24 mouse cellular contexts compared by ENCODE assay signal in genomic region chr4:56264626-56265025, GRCm38 (mm10).
DNase-seq lines count a peak whose midpoint lies in the region; ATAC-seq and TF ChIP-seq lines count a peak whose summit lies in the region.
"Had no signal": no experiment of that assay in that cellular context is flagged by ENCODE, and none has a peak within 500 bp of the region (broad histone marks: within the 10 kb centered on the region; RNA-seq: fewer than 3 reads in every experiment).

No protein-coding gene starts in this region.

- no peak overlapping the region for H3K9ac ChIP-seq in heart, embryonic 13.5 days
- no peak overlapping the region for H3K9ac ChIP-seq in limb, embryonic 15.5 days
- no peak overlapping the region for H3K9ac ChIP-seq in forebrain, embryonic 12.5 days
- H3K9ac ChIP-seq: hindbrain, embryonic 12.5 days; liver, postnatal 0 days; midbrain, embryonic 12.5 days had no signal

- DNase-seq in heart, postnatal 25 days (ENCODE audit: low spot score), result no peak
- DNase-seq in kidney, postnatal 14 days, result peak; percentile 12
- no peak for DNase-seq in kidney, adult 2 months
- peak; percentile 47 to 66 for DNase-seq in gastrocnemius, adult 8-10 months (ENCODE audit: low spot score in 2 of 2)
- DNase-seq: adrenal gland, adult 8-10 months; B cell, adult 2 months; cerebellum, adult 11-12 months; cerebellum, postnatal 10 days; kidney, adult 8-10 months; layer of hippocampus, adult 9-11 months; liver, postnatal 0 days; lung, postnatal 10 days; thymus, adult 2 months had no signal

- no peak for ATAC-seq in heart, embryonic 13.5 days (ENCODE audit: extremely low read depth, insufficient number of reproducible peaks, low FRiP score, low TSS enrichment)
- ATAC-seq in limb, embryonic 15.5 days (ENCODE audit: insufficient number of reproducible peaks, low FRiP score, low TSS enrichment, low read depth), result no peak
- ATAC-seq in forebrain, embryonic 12.5 days (ENCODE audit: low FRiP score), result no peak
- ATAC-seq: forebrain, embryonic 16.5 days; liver, postnatal 0 days; Patski had no signal

- no peak for TF ChIP-seq CTCF in kidney, adult 2 months (conservative IDR thresholded peaks at IDR 0.05; ENCODE audit: insufficient read depth, insufficient read length, low read depth, low read length)

- H3K36me3 ChIP-seq in heart, embryonic 13.5 days, result no peaks in the 10 kb centered on the region
- no peaks in the 10 kb centered on the region for H3K36me3 ChIP-seq in kidney, adult 2 months (ENCODE audit: control insufficient read depth, insufficient read depth, low read length)
- H3K36me3 ChIP-seq in limb, embryonic 15.5 days, result no peaks in the 10 kb centered on the region
- no peaks in the 10 kb centered on the region for H3K36me3 ChIP-seq in forebrain, embryonic 12.5 days (replicated peaks)
- H3K36me3 ChIP-seq: embryonic facial prominence, embryonic 10.5 days; G1E; hindbrain, embryonic 12.5 days; midbrain, embryonic 12.5 days had no signal

- WGBS in heart, embryonic 13.5 days, result 70% methylated on average over 4 of the region's 4 CpGs
- WGBS in kidney, adult 2 months, result 38% methylated on average over 4 of the region's 4 CpGs
- 33% methylated on average over 4 of the region's 4 CpGs for whole genome bisulfite sequencing in limb, embryonic 15.5 days
- WGBS in forebrain, embryonic 12.5 days, result 91% methylated on average over 4 of the region's 4 CpGs

- intact Hi-C loops in heart, postnatal 25 days (cut with DNase I), result no loop called here

- H3K4me3 ChIP-seq in heart, embryonic 13.5 days, result no peak overlapping the region
- no peak overlapping the region for H3K4me3 ChIP-seq in kidney, adult 2 months (ENCODE audit: insufficient read depth, low read depth, low read length)
- no peak overlapping the region for H3K4me3 ChIP-seq in limb, embryonic 15.5 days
- H3K4me3 ChIP-seq in forebrain, embryonic 12.5 days (replicated peaks), result no peak overlapping the region
- H3K4me3 ChIP-seq: embryonic facial prominence, embryonic 10.5 days; hindbrain, embryonic 12.5 days; midbrain, embryonic 12.5 days had no signal

- no peaks in the 10 kb centered on the region for H3K9me3 ChIP-seq in heart, embryonic 13.5 days
- no peaks in the 10 kb centered on the region for H3K9me3 ChIP-seq in limb, embryonic 15.5 days
- no peaks in the 10 kb centered on the region for H3K9me3 ChIP-seq in forebrain, embryonic 12.5 days
- H3K9me3 ChIP-seq: embryonic facial prominence, embryonic 10.5 days; G1E; hindbrain, embryonic 12.5 days; midbrain, embryonic 12.5 days had no signal

- H3K27ac ChIP-seq in heart, embryonic 13.5 days (replicated peaks), result peak overlapping the region; percentile 26
- no peak overlapping the region for H3K27ac ChIP-seq in kidney, adult 2 months (ENCODE audit: insufficient read depth, low read depth, low read length)
- H3K27ac ChIP-seq in limb, embryonic 15.5 days, result 0 out of 2 replicates have a peak overlapping the region, but pooled peaks have one; percentile 19
- H3K27ac ChIP-seq in forebrain, embryonic 12.5 days, result no peak overlapping the region
- H3K27ac ChIP-seq: embryonic facial prominence, embryonic 10.5 days; hindbrain, embryonic 12.5 days; midbrain, embryonic 12.5 days; stomach, postnatal 0 days had no signal

- no peak overlapping the region for H3K4me2 ChIP-seq in heart, embryonic 13.5 days
- no peak overlapping the region for H3K4me2 ChIP-seq in limb, embryonic 15.5 days
- H3K4me2 ChIP-seq in forebrain, embryonic 12.5 days, result no peak overlapping the region
- H3K4me2 ChIP-seq: hindbrain, embryonic 12.5 days; midbrain, embryonic 12.5 days had no signal

- TF ChIP-seq POLR2A in kidney, adult 2 months (IDR thresholded peaks at IDR 0.05; ENCODE audit: low read depth, low read length), result no peak

- H3K27me3 ChIP-seq in heart, embryonic 13.5 days (replicated peaks), result no peaks in the 10 kb centered on the region
- no peaks in the 10 kb centered on the region for H3K27me3 ChIP-seq in kidney, adult 2 months (replicated peaks; ENCODE audit: control insufficient read depth, insufficient read depth, low read length)
- H3K27me3 ChIP-seq in limb, embryonic 15.5 days, result 0 out of 2 replicates have a peak, but pooled peaks cover 3% of the 10 kb centered on the region
- no peaks in the 10 kb centered on the region for H3K27me3 ChIP-seq in forebrain, embryonic 12.5 days
- H3K27me3 ChIP-seq: CH12.LX; hindbrain, embryonic 12.5 days; midbrain, embryonic 12.5 days; Patski had no signal

- peaks cover 21% of the 10 kb centered on the region for H3K4me1 ChIP-seq in heart, embryonic 13.5 days
- no peaks in the 10 kb centered on the region for H3K4me1 ChIP-seq in kidney, adult 2 months (ENCODE audit: control insufficient read depth, insufficient read depth, low read length)
- H3K4me1 ChIP-seq in limb, embryonic 15.5 days, result peaks cover 9% of the 10 kb centered on the region
- no peaks in the 10 kb centered on the region for H3K4me1 ChIP-seq in forebrain, embryonic 12.5 days
- H3K4me1 ChIP-seq: hindbrain, embryonic 12.5 days; midbrain, embryonic 12.5 days had no signal

Comparison
In these comparisons a context has a peak if more than half of its experiments do, and no peak if none do; other contexts are left out.
1. DNase-seq: peak in kidney, postnatal 14 days (single experiment) and gastrocnemius, adult 8-10 months (2 of 2); none in heart, postnatal 25 days (single experiment) and kidney, adult 2 months (single experiment).
2. H3K27ac ChIP-seq: peak in heart, embryonic 13.5 days (single experiment) and limb, embryonic 15.5 days (single experiment); none in kidney, adult 2 months (single experiment) and forebrain, embryonic 12.5 days (single experiment).